Mouse (Mus musculus) retina, postnatal 1 day (tissue): ENCODE measurements around the gene Odc1.

Source experiments
- DNase-seq: peaks from one replicate; pipeline ENCODE4 v3.0.0-alpha.2; 2012

The Odc1 gene

DNA sequence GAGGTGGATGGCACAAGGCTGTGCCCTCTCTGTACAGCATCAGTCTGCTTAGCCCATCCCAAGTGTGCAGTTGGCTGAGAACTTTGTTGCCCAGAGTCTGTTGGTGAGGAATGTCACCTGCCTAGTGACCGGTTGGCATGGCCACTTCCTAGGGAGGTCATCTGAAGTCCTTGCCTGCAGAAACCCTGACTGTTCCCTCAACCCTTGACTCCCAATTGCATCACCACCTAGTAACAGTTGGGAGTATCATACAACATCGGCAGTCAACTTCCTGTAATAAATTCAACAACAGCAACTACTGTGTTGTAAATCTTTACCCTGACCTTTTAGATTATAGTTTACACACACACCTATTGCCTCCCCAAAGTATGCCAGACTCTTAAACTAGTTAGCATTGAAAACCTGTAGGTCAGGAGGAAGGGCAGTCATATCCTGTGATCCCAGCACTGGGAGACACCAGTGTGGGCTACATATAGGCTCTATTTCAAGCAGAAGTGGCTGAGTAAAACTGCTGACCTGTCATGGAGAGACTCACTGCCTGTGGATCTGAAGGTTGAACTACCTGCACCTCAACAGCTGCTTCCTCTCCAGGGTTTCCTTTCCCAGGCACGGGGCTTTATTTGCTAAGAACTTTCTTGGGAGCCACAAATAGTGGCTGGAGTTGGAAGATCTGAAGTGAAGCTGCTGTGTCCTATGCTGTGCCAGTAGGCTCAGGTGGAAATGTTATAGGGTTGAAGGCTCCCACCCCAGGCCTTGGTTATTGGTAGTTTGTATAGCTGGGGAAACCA, 6.8 kb downstream of the Odc1 start:
- no peak for DNase-seq

DNA sequence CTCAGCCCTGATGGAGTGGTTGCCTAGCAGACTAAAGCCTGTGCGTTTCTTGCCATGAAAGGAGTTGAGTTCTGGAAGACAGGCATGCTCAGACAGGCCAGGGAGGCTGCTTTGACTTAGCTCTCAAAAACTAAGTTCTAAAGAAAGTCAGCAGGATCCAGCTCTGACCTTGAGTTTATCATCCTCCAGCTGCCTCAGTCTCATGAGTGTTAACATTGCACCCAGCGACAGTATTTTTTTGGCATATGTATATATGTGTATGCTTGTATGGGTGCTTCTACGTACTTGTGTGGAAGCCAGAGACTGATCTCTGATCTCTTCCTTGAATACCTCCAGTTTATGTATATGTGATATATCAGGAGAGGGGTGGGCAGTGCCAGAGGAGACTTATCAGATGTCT, 7.8 kb downstream of the Odc1 start:
- DNase-seq, result no peak

DNA sequence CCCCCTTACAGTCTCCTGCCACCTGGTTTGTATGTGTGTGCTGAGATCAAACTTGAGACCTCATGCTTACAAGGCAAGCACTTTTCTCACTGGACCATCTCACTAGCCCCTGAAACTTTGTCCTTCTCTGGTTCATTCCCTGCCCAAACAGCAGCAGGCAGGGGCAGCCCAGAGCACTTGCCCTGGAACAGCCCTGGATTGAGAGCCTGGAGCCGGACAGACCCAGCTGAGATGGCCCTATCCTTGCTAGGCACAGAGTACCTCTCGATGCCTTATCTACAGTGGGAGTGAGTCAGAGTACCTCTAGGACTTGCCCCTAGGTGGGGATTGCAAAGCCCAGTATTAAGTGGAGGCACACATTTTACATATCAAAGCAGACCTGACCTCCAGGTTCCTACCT, 8.4 kb downstream of the Odc1 start:
- DNase-seq, result no peak

DNA sequence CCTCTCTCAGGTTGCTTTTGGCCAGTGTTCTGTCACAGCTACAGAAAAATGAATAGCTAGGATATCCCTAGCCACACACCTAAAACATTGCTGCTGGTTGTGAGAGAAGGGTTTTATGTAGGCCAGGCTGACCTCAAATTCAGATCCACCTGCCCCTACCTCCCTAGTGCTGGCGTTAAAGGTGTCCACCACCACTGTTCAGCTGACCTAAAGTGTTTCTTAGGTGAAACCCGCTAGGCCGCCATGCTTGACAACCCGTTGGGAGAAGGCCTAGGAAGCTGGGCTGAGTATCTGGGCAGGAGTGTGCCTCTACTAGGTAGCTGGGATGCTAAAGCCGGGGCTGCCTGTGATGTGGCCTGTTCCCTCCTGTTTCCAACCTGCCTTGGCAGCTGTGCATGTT, 9.0 kb downstream of the Odc1 start:
- DNase-seq, result no peak

DNA sequence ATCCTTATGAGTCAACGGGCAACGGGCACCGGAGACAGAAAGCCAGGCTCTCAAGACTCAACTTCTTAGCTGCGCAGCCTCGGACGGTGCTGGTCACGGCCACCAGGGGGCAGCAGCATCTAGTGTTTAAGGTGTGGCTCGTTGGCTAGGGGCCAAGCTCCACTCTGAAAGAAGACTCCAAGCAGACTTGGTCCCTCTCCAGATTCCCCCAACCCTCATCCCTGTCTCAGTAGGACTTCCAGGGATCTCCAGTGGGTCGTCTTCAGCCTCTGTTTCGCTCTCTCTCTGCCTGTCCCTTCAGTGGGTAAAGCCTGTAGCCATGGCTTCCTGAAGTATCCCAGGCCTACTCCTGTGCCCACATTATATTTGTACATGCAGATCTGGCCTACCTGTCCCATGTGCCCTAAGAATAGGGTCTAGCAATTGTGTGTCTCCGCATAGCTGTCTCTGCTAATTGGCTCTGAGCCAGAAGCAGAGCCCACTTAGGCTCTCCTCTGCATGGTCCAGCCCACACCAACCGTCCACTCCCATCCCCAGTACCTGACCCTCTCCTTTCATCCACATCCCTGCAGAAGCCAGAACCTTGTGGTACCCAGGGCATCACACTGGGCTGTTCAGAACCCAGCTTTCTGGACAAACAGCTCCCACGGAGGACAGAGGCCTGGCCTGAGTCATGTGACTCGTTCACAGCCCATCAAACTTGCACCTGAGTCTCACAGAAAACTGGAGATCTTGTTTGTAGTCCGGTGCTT, 9.8 kb downstream of the Odc1 start:
- peak; percentile 90 for DNase-seq

DNA sequence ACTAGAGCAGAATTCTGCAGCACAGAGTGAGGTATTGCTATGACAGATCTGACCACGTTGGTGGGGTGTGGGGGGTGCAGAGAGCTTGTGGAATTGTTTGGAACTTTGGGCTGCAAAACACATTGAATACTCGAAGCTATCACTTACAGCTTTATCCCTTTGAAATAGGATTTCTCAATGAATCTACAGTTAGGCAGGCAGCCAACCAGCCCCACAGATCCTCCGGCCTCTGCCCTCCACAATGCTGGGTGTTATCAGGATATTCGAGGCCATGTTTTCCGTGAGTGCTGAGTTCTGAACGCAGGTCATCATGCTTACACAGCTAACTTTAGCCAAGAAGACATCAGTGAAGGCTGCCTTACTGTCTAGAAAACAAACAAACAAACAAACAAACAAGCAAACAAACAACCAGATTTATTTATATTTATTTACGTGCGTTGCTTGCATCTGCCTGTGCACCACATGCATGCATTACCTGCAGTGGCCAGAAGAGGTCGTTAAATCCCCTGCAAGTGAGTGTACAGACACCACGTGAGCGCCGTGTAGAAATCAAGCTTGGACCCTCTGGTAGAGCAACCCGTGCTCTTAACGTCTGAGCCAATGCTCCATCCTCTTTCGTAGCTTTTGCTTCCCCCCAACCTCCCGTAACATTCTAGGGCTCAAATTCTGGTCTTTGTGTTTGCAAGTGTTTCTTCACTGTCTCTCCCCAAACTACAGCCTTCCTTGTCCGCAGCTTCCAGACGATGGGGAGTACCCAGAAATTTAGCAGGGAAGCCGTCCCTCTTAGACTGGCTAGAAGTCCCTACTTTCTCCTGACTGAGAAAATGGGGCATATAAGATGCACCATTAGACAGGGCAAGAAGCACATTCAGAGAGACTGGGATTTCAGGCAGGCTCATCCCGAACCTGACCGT, 12.1 kb downstream of the Odc1 start:
- peak; percentile 92 for DNase-seq

DNA sequence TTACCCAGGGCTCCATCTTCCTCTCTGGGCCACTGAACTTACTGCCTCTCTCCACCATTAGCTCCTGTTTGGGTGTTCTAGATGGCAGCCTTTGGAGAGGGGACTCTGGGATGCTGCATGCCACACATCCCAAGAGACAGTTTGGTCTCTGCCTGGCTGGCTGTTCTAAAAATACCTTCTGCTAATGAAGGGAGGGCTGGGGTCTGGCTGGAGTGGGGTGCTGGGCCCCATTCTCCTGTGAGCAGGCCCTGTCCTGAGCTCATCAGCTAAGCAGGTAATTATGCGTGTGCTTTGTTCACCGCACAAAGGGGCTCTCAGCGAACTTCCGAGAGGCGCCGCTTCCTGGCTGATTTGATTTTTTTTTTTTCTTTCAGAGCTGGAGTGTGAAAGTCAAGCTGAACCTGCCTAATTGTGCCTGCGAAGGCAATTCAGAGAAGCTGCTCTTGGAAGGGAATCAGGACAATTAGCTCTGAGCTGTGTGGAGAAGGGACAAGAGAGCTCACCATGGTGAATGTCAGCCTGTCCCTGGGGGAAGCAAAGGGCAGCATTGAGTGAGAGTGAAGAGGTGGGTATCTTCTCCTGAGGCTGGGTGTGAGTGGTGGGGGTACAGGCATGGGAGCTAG, 12.9 kb downstream of the Odc1 start:
- peak; percentile 89 for DNase-seq

DNA sequence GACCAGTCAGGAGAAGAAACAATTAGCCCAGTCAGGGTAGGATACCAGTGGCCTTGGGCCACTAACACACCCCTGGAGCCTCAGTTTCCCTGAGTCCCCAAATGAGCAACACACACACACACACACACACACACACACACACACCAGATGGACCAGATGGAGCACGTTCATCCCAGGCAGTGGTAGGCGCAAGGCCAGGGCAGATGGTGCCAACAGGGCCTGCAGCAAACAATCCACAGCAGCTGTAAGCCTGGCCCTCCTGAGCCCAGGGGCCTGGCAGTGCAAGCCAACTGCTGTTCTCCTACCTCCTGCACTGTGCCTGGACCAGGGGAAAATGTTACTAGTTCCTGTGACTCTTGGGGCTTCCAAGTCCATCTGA, 13.4 kb downstream of the Odc1 start:
- peak; percentile 72 for DNase-seq

DNA sequence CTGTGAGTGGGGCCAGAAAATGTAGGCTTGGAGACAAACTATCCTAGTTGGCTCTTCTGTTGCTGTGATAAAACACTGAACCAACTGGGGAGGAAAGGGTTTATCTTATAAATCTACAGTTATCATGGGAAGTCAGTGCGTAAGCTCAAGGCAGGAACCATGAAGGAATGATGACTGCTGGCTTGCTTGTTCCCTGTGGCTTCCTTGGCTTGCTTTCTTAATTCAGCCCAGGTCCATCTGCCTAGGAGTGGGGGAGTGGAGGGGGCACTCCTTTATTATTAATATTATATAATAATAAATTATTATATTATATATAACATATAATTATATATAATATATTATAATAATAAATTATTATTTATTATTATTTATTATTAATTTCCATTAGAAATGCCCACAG, 17.8 kb downstream of the Odc1 start:
- DNase-seq, result no peak

DNA sequence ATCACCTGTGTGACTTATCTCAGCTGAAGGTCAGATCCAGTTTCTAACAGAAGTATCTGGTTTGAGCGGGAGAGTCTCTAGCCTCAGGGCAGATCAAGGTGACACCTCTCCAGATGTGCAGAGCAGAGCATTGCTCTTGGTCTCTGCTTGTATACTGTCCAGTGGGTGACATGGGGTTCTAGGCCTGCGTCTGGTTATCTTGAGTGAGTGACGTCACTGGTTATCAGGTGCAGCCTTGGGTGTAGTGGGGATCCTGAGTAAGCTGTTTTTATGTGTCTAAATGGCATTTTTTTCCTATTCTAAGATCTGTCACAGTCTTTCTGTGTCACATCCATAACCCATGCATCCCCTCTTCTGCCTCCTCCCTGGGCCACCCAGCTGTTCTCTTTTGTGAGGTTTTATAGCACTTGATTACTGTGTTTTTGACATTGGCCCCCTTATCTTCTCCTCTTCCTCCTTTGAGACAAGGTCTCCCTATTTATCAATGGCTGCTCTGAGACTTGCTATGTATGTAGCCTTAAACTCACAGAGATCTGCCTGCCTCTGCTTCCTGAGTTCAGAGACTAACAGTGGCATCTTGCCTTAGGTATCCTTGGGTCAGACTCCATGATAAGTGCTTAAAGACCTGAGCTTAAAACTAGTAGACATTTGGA, 20.9 kb downstream of the Odc1 start:
- no peak for DNase-seq

DNA sequence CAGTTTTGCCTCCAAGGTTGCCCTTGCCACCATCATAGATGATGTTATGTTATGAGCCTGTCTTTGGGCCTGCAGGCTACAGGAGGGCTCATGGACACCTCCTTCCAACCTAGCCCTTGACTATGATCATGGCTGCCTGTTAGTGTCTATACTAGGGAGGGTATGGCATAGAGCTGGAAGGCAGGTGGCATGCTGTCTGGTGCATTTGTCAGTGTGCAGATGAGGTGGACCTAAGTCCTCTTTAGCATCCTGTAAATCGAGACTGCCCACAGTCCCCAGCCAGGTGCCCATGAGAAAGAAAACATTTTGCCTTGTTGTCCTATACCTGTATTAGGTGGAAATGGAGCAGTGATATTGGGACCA, 21.4 kb downstream of the Odc1 start:
- no peak for DNase-seq

DNA sequence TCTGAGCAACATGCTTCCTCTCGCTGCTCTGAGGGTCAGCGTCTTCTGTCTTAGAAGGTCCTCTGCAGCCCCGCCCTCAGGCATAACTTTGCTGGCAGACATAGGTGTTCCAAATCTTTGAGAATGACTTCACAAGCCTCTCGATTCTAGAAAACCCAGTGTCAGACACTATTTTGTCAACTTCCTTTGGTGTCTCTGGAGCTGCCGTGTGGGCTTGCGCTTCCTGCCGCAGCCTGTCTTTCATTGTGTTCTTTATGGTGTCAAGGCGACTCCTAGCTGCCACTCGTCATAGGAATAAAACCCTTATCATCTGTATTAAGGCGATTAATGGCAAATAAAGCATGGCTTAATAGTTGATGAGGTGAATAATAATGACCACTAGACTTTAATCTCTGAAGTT, 24.0 kb downstream of the Odc1 start:
- no peak for DNase-seq

DNA sequence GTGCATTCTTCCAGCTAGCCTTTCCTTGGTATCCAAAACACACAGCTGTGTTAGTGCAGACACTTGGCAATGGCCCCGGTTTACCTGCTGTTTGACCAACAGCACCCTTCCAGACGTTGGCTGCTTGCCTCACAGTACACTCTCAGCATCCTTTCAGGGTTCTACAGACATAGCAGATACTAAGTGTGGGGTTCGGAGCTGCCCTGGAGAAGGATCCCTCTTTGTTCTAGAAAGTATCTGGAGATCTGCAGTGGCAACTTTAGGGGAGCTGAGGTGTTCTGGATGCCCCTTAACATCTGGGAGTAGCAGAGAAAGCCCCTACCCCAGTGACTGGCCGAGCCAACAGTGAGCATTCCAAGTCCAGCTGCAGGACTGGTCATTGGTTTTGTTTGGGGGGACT, 30.0 kb downstream of the Odc1 start:
- no peak for DNase-seq

DNA sequence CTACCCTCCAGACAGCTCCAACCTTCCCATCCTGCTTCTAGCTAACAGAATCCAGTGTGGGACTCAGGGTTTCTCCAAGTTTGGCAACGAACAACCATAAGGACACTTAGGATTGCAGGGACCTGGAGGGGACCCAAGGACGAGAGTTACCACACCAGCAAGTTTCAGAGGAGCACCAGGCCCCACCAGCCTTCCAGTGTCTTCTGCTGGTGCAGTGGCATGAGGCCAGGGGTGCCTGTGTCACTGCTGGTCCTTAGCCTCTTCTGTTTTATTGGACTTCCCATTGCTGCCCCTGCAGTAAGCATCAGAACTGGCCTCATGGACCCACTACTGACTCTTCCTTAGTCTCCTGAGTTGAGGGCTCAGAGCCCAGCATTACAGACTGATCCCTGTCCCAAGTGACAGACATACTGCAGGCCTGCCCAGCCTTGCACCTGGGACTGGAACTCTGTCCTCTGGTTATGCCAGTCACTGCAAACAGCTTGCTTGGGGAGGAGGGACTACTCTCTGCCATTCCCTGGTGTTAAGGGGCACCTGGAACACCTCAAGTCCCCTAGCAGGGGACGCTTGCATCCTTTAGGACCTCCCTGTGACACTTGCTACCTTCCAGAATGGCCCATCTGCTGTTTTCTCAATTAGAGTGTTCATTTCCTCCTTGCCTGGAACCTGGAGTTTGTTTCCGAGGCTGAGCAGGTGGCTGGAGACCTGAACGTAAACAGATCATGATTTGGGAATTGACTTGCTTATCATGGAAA, 30.7 kb downstream of the Odc1 start:
- peak; percentile 9 for DNase-seq

DNA sequence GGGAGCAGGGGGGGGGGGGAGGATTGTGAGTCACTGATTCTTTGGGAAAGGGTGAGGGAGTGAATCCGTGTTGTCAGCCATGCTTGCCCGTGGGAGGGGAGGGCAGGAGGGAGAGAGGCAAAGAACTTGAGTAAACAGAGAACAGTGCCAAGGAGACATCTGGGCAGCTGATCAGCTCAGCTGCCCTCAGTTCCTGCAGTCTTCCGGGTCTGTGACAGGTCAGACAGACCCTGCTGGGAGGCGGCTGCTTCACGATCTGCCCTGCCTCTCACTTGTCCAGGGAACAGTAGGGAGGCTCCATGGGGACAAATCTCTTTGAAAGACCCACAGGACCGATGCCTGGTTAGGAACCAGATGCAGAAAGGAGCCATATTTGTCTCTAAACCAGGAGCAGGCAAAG, 31.4 kb downstream of the Odc1 start:
- peak; percentile 68 for DNase-seq

DNA sequence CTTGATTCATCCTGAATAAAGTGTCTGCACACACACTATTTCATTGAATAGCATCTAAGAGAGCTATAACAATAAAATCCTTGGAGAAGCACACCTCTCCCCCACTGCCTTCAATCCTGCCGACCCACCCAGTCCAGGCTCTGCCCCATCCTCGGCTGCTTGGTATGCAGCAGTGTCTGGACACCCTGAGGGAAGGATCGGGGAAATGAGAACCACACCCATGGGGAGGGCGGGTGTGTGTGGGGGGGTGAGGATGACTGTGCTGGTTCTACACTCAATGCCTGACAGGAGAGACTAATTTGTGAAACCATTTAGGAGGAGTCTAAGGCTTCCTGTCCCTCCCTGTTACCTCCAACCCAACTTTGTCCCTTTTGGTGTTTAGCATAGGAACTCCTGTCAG, 34.0 kb downstream of the Odc1 start:
- no peak for DNase-seq

DNA sequence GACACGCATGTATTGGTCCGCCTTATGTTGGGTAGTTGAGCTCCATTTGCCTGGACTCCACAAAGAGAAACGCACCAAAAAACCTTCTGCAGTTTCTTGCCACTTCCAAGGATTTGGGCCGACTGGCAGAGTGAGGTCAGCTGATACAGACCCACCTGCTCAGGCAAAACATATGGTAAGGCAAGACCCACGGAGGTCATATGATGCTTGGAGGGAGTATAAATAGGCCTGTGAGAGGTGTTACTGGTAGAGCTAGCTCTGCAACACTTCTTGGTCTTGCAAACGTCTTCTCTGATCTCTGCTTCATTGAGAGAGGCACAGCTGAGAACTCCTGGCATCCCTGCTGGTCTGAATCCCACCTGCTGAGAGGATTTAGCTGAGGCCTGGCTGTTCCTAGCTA, 36.4 kb downstream of the Odc1 start:
- DNase-seq, result no peak

DNA sequence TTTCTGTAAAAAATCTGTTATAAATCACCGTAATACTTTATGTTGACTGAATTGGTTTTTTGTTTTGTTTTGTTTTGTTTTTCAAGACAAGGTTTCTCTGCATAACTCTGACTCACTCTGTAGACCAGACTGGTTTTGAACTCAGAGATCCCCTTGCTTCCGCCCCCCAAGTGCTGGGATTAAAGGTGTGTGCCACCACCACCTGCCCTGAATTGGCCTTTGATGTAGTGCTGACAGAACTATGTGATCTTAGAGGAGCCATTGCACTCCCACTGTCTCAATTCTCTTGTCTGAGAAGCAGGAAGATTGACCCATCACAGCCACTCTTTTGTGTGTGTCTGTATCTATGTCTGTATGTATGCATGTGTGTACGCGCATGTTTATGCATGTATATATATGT, 37.8 kb downstream of the Odc1 start:
- no peak for DNase-seq

DNA sequence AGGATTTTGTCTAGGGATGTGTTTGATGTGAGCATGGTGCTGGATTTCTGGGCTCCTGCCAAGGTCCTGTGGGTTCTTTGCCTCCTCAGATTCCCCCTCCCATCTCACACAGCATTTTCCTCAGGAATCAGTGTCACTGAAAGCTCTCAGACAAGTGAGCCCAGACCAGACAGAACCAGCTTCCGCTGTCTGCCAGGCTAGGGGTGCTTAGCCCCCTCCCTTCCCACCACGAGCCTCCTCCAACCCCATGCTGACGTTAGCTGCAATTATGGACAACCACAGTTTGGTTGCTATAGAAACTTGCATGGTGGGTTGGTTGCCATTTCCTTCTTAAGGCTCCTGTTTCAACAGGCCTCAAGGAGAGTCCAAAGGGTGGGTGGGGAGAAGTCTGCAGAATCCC, 39.3 kb downstream of the Odc1 start:
- DNase-seq, result peak; percentile 40

DNA sequence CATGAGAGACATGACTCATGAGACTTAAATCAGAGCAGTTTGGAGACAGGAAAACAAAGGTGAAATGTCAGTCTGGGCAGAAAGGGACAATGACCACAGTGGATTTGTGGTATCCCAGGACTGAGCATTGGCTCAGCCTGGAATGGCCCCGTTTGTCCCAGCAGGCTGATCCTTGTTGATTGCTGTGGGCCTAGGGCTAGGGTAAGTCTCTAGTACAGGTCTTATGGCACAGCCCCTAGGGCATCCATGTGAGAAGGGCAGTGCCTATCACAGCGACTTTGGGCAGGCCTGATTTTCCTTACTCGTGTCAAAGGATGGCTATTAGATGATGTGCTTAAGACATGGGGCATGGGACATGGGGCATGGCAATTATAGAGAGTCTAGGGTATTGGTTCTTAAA, 41.4 kb downstream of the Odc1 start:
- no peak for DNase-seq

DNA sequence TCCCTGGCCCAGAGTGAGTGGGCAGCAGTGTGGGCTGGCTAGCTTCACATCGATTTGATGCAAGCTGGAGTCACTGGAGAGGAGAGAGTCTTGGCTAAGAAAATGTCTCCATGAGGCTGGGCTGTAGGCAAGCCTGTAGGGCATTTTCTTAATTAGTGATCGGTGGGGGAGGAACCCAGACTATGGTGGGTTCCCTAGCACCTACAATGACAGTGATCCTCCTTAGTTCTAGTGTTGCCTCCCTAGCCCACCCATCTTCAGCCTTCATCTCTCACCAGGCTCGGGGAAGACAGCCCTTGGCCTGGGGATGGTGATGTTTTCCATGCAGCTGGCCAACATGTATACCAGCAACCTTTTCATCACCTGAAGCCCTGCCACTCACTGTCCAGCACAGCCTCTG, 43.8 kb downstream of the Odc1 start:
- no peak for DNase-seq
